In the genomic region with DNA sequence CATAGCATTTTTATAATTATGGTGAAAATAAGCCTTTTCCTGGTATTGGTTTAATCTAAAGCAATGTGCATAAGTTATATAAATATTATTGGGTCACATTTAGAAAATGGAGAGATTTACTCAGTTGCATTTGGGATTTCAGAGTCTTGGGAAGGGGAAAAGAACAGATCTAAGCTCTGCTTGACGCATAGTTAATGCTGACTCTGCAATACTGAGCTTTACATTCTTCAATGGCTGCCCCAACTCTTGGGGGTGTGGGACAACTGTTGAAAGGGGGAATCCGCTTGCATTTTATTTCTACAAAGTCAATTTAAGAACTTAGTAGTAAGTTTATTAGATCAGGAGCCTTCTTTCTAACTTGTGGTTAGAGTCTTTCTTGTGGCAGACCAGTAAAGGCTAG, we compare ENCODE assay signal across 32 mouse cellular contexts. TPM values are rescaled to one million over a fixed set of nuclear protein-coding genes. Genes with fewer than 3 reads are reported as not detected.
"Had no signal": no experiment of that assay in that cellular context is flagged by ENCODE, and none has a peak within 500 bp of the region (broad histone marks: within the 10 kb centered on the region; RNA-seq: fewer than 3 reads in every experiment).

No protein-coding gene starts in this region.

- DNase-seq: left cerebral cortex, postnatal 4 days; liver; liver, embryonic 13.5 days; liver, postnatal 0 days; lung, adult 18-20 months; lung, adult 2 months; lung, embryonic 14.5 days; lung, postnatal 10 days; lung, postnatal 14 days; lung, postnatal 36 days; lung, postnatal 4 days; midbrain, embryonic 14.5 days had no signal

- H3K27ac ChIP-seq: limb, embryonic 10.5 days; limb, embryonic 15.5 days; liver, embryonic 12.5 days; liver, embryonic 13.5 days; liver, embryonic 14.5 days; liver, embryonic 15.5 days; macrophage; midbrain, embryonic 10.5 days; midbrain, embryonic 12.5 days; midbrain, embryonic 13.5 days; midbrain, embryonic 15.5 days; neural tube, embryonic 12.5 days had no signal

- H3K9ac ChIP-seq: limb, embryonic 12.5 days; limb, embryonic 13.5 days; limb, embryonic 15.5 days; liver, embryonic 12.5 days; liver, embryonic 13.5 days; liver, embryonic 14.5 days; liver, embryonic 15.5 days; liver, postnatal 0 days; lung, embryonic 14.5 days; lung, embryonic 15.5 days; midbrain, embryonic 12.5 days; midbrain, embryonic 13.5 days; midbrain, embryonic 15.5 days; neural tube, embryonic 12.5 days had no signal

- H3K9me3 ChIP-seq: limb, embryonic 10.5 days; limb, embryonic 12.5 days; limb, embryonic 13.5 days; limb, embryonic 15.5 days; liver, embryonic 12.5 days; liver, embryonic 13.5 days; liver, embryonic 15.5 days; lung, embryonic 15.5 days; midbrain, embryonic 10.5 days; midbrain, embryonic 12.5 days; midbrain, embryonic 13.5 days; midbrain, embryonic 15.5 days; neural tube, embryonic 12.5 days had no signal

- H3K4me1 ChIP-seq: liver, embryonic 12.5 days; liver, embryonic 13.5 days; liver, embryonic 15.5 days; megakaryocyte, embryonic 14.5 days; midbrain, embryonic 12.5 days; midbrain, embryonic 13.5 days; midbrain, embryonic 15.5 days; neural tube, embryonic 12.5 days had no signal

- H3K4me2 ChIP-seq: limb, embryonic 12.5 days; limb, embryonic 13.5 days; limb, embryonic 15.5 days; liver, embryonic 11.5 days; liver, embryonic 12.5 days; liver, embryonic 13.5 days; liver, embryonic 15.5 days; lung, embryonic 14.5 days; lung, embryonic 15.5 days; midbrain, embryonic 11.5 days; midbrain, embryonic 12.5 days; midbrain, embryonic 13.5 days; midbrain, embryonic 15.5 days; neural tube, embryonic 12.5 days had no signal

- H3K27me3 ChIP-seq: limb, embryonic 12.5 days; limb, embryonic 13.5 days; limb, embryonic 15.5 days; liver, embryonic 12.5 days; liver, embryonic 13.5 days; liver, embryonic 15.5 days; lung, embryonic 15.5 days; midbrain, embryonic 12.5 days; midbrain, embryonic 13.5 days; midbrain, embryonic 15.5 days; neural tube, embryonic 12.5 days had no signal

- H3K4me3 ChIP-seq: limb, embryonic 10.5 days; limb, embryonic 12.5 days; limb, embryonic 13.5 days; limb, embryonic 15.5 days; liver, embryonic 12.5 days; liver, embryonic 13.5 days; liver, embryonic 15.5 days; lung, embryonic 15.5 days; megakaryocyte, embryonic 14.5 days; midbrain, embryonic 10.5 days; midbrain, embryonic 12.5 days; midbrain, embryonic 13.5 days; midbrain, embryonic 15.5 days; myocyte; neural tube, embryonic 12.5 days had no signal

- H3K36me3 ChIP-seq: limb, embryonic 10.5 days; limb, embryonic 12.5 days; limb, embryonic 13.5 days; limb, embryonic 15.5 days; liver, embryonic 12.5 days; liver, embryonic 13.5 days; liver, embryonic 15.5 days; lung, embryonic 15.5 days; midbrain, embryonic 10.5 days; midbrain, embryonic 12.5 days; midbrain, embryonic 13.5 days; midbrain, embryonic 15.5 days; neural tube, embryonic 12.5 days had no signal

RNA-seq across cellular contexts. Expression of a gene that starts 28.4 kb away (rescaled TPM):
- total RNA-seq: megakaryocyte-erythroid progenitor cell, adult 5-6 weeks; monocyte, adult 5-6 weeks had no signal
- polyA plus RNA-seq: macrophage, myocyte had no signal
